Mouse (Mus musculus) forebrain, embryonic 13.5 days (tissue): ENCODE measurements at regions not wholly inside any gene's neighbourhood (a gene's known extent, or its start where the extent isn't known, plus 50 kb on each side); places are given as distances from the start of the nearest gene placed in this dataset.

Experiments
- ATAC-seq: fragments of 200-750 bp; cut with Nextera tagmentation; 2 replicates; pipeline ENCODE4 v1.8.0; 2017
- H3K27ac ChIP-seq: fragments of 300-500 bp; sonication (generic); 2 replicates; pipeline ENCODE4 v1.5.1; 2015; ENCODE audit warnings: inconsistent platforms, mild to moderate bottlenecking, moderate library complexity
- H3K27me3 ChIP-seq: fragments of 300-500 bp; sonication (generic); 2 replicates; pipeline ENCODE4 v1.6.1; 2015; ENCODE audit warnings: mild to moderate bottlenecking, inconsistent platforms
- H3K36me3 ChIP-seq: fragments of 300-500 bp; sonication (generic); 2 replicates; pipeline ENCODE4 v1.6.1; 2015; ENCODE audit warnings: mild to moderate bottlenecking, inconsistent platforms; ENCODE audit not compliant: poor library complexity, severe bottlenecking
- H3K4me1 ChIP-seq: fragments of 300-500 bp; sonication (generic); 2 replicates; pipeline ENCODE4 v1.6.1; 2015; ENCODE audit warnings: inconsistent platforms
- H3K4me2 ChIP-seq: fragments of 300-500 bp; sonication (generic); 2 replicates; pipeline ENCODE4 v1.6.1; 2015; ENCODE audit warnings: inconsistent platforms, mild to moderate bottlenecking, moderate library complexity
- H3K4me3 ChIP-seq: fragments of 300-500 bp; sonication (generic); 2 replicates; pipeline ENCODE4 v1.5.1; 2015; ENCODE audit warnings: mild to moderate bottlenecking, inconsistent platforms
- H3K9ac ChIP-seq: fragments of 300-500 bp; sonication (generic); 2 replicates; pipeline ENCODE4 v1.6.1; 2015; ENCODE audit warnings: mild to moderate bottlenecking, inconsistent platforms
- H3K9me3 ChIP-seq: fragments of 300-500 bp; sonication (generic); replicated peaks from 2 replicates; pipeline ENCODE4 v1.6.1; 2016; ENCODE audit warnings: inconsistent platforms
- WGBS: fragments of 180-500 bp; shearing (Covaris S2); methylation state at CpG from one replicate; pipeline ENCODE4 v1.1.7; 2015; 5-methylcytosine and 5-hydroxymethylcytosine counted together

GRCm38 (mm10) chr5:63331186-63331585 is 317.7 kb upstream of the Nwd2 start:
- H3K4me1 ChIP-seq, result no peaks in the 10 kb centered on the region
- H3K27me3 ChIP-seq, result no peaks in the 10 kb centered on the region

GRCm38 (mm10) chr5:63351108-63351507 is 297.8 kb upstream of the Nwd2 start:
- no peak overlapping the region for H3K9ac ChIP-seq
- no peaks in the 10 kb centered on the region for H3K9me3 ChIP-seq
- H3K4me3 ChIP-seq, result no peak overlapping the region
- H3K36me3 ChIP-seq, result no peaks in the 10 kb centered on the region
- no peak overlapping the region for H3K27ac ChIP-seq
- 82% methylated on average over 2 of the region's 2 CpGs for WGBS
- H3K4me2 ChIP-seq, result no peak overlapping the region
- no peaks in the 10 kb centered on the region for H3K27me3 ChIP-seq
- ATAC-seq, result no peak
- H3K4me1 ChIP-seq, result no peaks in the 10 kb centered on the region

More at GRCm38 (mm10) chr5:63331186-63331585, 317.7 kb upstream of the Nwd2 start:
- ATAC-seq, result no peak
- H3K4me2 ChIP-seq, result no peak overlapping the region
- H3K9me3 ChIP-seq, result no peaks in the 10 kb centered on the region
- no peak overlapping the region for H3K9ac ChIP-seq
- no peak overlapping the region for H3K4me3 ChIP-seq
- no peaks in the 10 kb centered on the region for H3K36me3 ChIP-seq
- no peak overlapping the region for H3K27ac ChIP-seq

GRCm38 (mm10) chr5:63391956-63392355 is 256.9 kb upstream of the Nwd2 start:
- Histone ChIP-seq H3K9me3 (no peaks in the 10 kb centered on the region), H3K27me3 (no peaks in the 10 kb centered on the region), H3K4me1 (no peaks in the 10 kb centered on the region), H3K4me2 (no peak overlapping the region), H3K9ac (no peak overlapping the region), H3K27ac (no peak overlapping the region), H3K4me3 (no peak overlapping the region), H3K36me3 (no peaks in the 10 kb centered on the region)
- WGBS, result 79% methylated on average over 2 of the region's 2 CpGs
- no peak for ATAC-seq

- Histone ChIP-seq H3K9me3 (no peaks in the 10 kb centered on the region), H3K4me1 (no peaks in the 10 kb centered on the region), H3K27ac (no peak overlapping the region), H3K4me2 (no peak overlapping the region), H3K4me3 (no peak overlapping the region), H3K36me3 (no peaks in the 10 kb centered on the region), H3K27me3 (no peaks in the 10 kb centered on the region), H3K9ac (no peak overlapping the region)
- 61% methylated on average over 3 of the region's 3 CpGs for WGBS
- no peak for ATAC-seq
Measured at GRCm38 (mm10) chr5:63397963-63398362, 250.9 kb upstream of the Nwd2 start.

GRCm38 (mm10) chr5:63430167-63430566 is 218.7 kb upstream of the Nwd2 start:
- Histone ChIP-seq H3K4me3 (no peak overlapping the region), H3K36me3 (no peaks in the 10 kb centered on the region), H3K9ac (no peak overlapping the region), H3K4me1 (no peaks in the 10 kb centered on the region), H3K27me3 (no peaks in the 10 kb centered on the region), H3K27ac (no peak overlapping the region), H3K9me3 (no peaks in the 10 kb centered on the region), H3K4me2 (no peak overlapping the region)
- WGBS, result 76% methylated on average over 3 of the region's 3 CpGs
- ATAC-seq, result no peak

GRCm38 (mm10) chr5:63444407-63444806 is 204.5 kb upstream of the Nwd2 start:
- Histone ChIP-seq H3K9me3 (no peaks in the 10 kb centered on the region), H3K4me3 (no peak overlapping the region), H3K27ac (no peak overlapping the region), H3K4me1 (no peaks in the 10 kb centered on the region), H3K9ac (no peak overlapping the region), H3K36me3 (no peaks in the 10 kb centered on the region), H3K27me3 (no peaks in the 10 kb centered on the region), H3K4me2 (no peak overlapping the region)
- 53% methylated on average over 3 of the region's 3 CpGs for WGBS
- ATAC-seq, result 0 out of 2 replicates have a peak, but pooled peaks have one; percentile 19

GRCm38 (mm10) chr5:63445171-63445570 is 203.7 kb upstream of the Nwd2 start:
- H3K27ac ChIP-seq, result no peak overlapping the region
- no peak for ATAC-seq
- H3K27me3 ChIP-seq, result no peaks in the 10 kb centered on the region
- H3K4me3 ChIP-seq, result no peak overlapping the region
- WGBS, result 76% methylated on average over 4 of the region's 4 CpGs
- H3K9me3 ChIP-seq, result no peaks in the 10 kb centered on the region
- H3K4me1 ChIP-seq, result no peaks in the 10 kb centered on the region
- H3K9ac ChIP-seq, result no peak overlapping the region
- H3K36me3 ChIP-seq, result no peaks in the 10 kb centered on the region
- H3K4me2 ChIP-seq, result no peak overlapping the region

- no peaks in the 10 kb centered on the region for H3K36me3 ChIP-seq
- no peak overlapping the region for H3K4me2 ChIP-seq
- no peak for ATAC-seq
- H3K4me3 ChIP-seq, result no peak overlapping the region
- H3K9ac ChIP-seq, result no peak overlapping the region
- H3K27ac ChIP-seq, result no peak overlapping the region
- H3K9me3 ChIP-seq, result no peaks in the 10 kb centered on the region
- WGBS, result 80% methylated on average over 2 of the region's 2 CpGs
- H3K4me1 ChIP-seq, result no peaks in the 10 kb centered on the region
- H3K27me3 ChIP-seq, result no peaks in the 10 kb centered on the region
Measured at GRCm38 (mm10) chr5:63468526-63469268, 180.2 kb upstream of the Nwd2 start.

- Histone ChIP-seq H3K4me3 (no peak overlapping the region), H3K27ac (no peak overlapping the region), H3K27me3 (no peaks in the 10 kb centered on the region), H3K4me1 (no peaks in the 10 kb centered on the region), H3K4me2 (no peak overlapping the region), H3K9ac (no peak overlapping the region), H3K9me3 (no peaks in the 10 kb centered on the region), H3K36me3 (no peaks in the 10 kb centered on the region)
- ATAC-seq, result no peak
- 60% methylated on average over 1 of the region's 1 CpGs for WGBS
Measured at GRCm38 (mm10) chr5:63469701-63470100, 179.2 kb upstream of the Nwd2 start.

- Histone ChIP-seq H3K4me3 (no peak overlapping the region), H3K27me3 (no peaks in the 10 kb centered on the region), H3K4me1 (no peaks in the 10 kb centered on the region), H3K4me2 (no peak overlapping the region), H3K9ac (no peak overlapping the region), H3K36me3 (no peaks in the 10 kb centered on the region), H3K9me3 (no peaks in the 10 kb centered on the region), H3K27ac (no peak overlapping the region)
- ATAC-seq, result no peak
- WGBS, result 81% methylated on average over 3 of the region's 3 CpGs
Measured at GRCm38 (mm10) chr5:63473163-63473562, 175.7 kb upstream of the Nwd2 start.

- 67% methylated on average over 2 of the region's 2 CpGs for WGBS
- Histone ChIP-seq H3K9ac (no peak overlapping the region), H3K27me3 (no peaks in the 10 kb centered on the region), H3K4me1 (no peaks in the 10 kb centered on the region), H3K9me3 (no peaks in the 10 kb centered on the region), H3K4me3 (no peak overlapping the region), H3K27ac (no peak overlapping the region), H3K4me2 (no peak overlapping the region), H3K36me3 (no peaks in the 10 kb centered on the region)
- ATAC-seq, result no peak; the same call in 1 of the 2 replicates
Measured at GRCm38 (mm10) chr5:63476240-63476973, 172.5 kb upstream of the Nwd2 start.

- no peaks in the 10 kb centered on the region for H3K27me3 ChIP-seq
- 68% methylated on average over 1 of the region's 1 CpGs for WGBS
- no peak overlapping the region for H3K4me2 ChIP-seq
- no peak overlapping the region for H3K9ac ChIP-seq
- no peaks in the 10 kb centered on the region for H3K4me1 ChIP-seq
- no peaks in the 10 kb centered on the region for H3K36me3 ChIP-seq
- no peaks in the 10 kb centered on the region for H3K9me3 ChIP-seq
- H3K4me3 ChIP-seq, result no peak overlapping the region
- ATAC-seq, result no peak
- H3K27ac ChIP-seq, result no peak overlapping the region
Measured at GRCm38 (mm10) chr5:63498952-63499351, 149.9 kb upstream of the Nwd2 start.
